Mouse (Mus musculus): ENCODE measurements around the gene Lmo2. TPM values are rescaled to one million over a fixed set of nuclear protein-coding genes. Genes with fewer than 3 reads are reported as not detected.

Lmo2 gene
- polyA plus RNA-seq, 1 experiment: not detected

GRCm38 (mm10) chr2:103936666-103937065, 21.1 kb upstream of the Lmo2 start:
- H3K9me3 ChIP-seq (replicated peaks; ENCODE audit: control insufficient read depth, insufficient read depth, low read length, poor library complexity, severe bottlenecking): no peaks in the 10 kb centered on the region
- H3K4me1 ChIP-seq (ENCODE audit: control insufficient read depth, insufficient read depth, low read length): no peaks in the 10 kb centered on the region
- no peaks in the 10 kb centered on the region for H3K27me3 ChIP-seq (ENCODE audit: control insufficient read depth, insufficient read depth, low read length, poor library complexity, severe bottlenecking)
- no peaks in the 10 kb centered on the region for H3K36me3 ChIP-seq (ENCODE audit: control insufficient read depth, insufficient read depth, low read length, poor library complexity, severe bottlenecking)
- no peak overlapping the region for H3K27ac ChIP-seq (ENCODE audit: insufficient read depth, low read length)
- no peak overlapping the region for H3K9ac ChIP-seq (ENCODE audit: low read depth, poor library complexity, severe bottlenecking)
- no peak overlapping the region for H3K4me3 ChIP-seq (ENCODE audit: low read depth, low read length)
- TF ChIP-seq CTCF (IDR thresholded peaks at IDR 0.05; ENCODE audit: low read depth, low read length) (no peak), POLR2A (IDR thresholded peaks at IDR 0.05; ENCODE audit: insufficient read depth, low read length) (no peak), EP300 (IDR thresholded peaks at IDR 0.05; ENCODE audit: insufficient read depth, low read depth, low read length) (no peak)

DNA sequence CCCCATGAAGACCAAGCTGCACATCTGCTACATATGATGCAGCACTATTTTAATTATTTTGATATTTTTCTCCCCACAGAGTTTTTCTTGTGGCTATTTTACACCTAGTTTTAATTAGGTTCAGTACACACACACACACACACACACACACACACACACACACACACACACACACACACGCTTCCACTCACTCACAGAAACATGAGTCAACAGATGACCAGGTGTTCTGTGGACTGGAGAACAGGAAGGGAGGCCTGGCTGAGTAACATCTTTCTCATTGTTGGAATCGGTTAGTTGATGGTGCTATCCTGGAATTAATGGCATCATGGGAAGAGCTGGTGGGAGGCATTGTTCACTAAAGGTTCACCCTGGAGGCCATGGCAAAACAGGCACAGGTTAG, 20.1 kb upstream of the Lmo2 start:
- Histone ChIP-seq H3K9ac (ENCODE audit: low read depth, poor library complexity, severe bottlenecking) (no peak overlapping the region), H3K27ac (ENCODE audit: insufficient read depth, low read length) (no peak overlapping the region)

DNA sequence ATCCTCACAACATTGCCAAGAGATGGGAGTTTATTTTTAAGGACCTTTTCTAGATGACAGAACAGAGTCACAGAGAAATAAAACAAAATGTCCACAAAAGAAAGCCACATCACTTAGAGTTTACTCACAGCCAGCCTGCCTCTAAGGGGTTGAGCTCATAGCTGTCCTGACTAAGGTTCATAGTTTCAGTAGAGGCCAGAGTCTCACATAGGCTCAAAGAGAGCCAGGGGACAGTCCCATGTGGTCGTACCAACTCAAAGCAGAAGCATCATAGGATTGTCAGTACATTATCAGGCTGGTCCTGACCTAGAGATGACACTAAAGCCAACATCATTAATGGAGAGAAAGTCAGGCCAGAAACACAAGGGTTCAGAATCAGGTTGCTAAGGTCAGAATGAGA, 19.2 kb upstream of the Lmo2 start:
- no peak for TF ChIP-seq EP300 (IDR thresholded peaks at IDR 0.05; ENCODE audit: insufficient read depth, low read depth, low read length)
- no peak for TF ChIP-seq CTCF (IDR thresholded peaks at IDR 0.05; ENCODE audit: low read depth, low read length)
- no peak for TF ChIP-seq POLR2A (IDR thresholded peaks at IDR 0.05; ENCODE audit: insufficient read depth, low read length)
- no peak overlapping the region for H3K9ac ChIP-seq (ENCODE audit: low read depth, poor library complexity, severe bottlenecking)
- H3K27me3 ChIP-seq (ENCODE audit: control insufficient read depth, insufficient read depth, low read length, poor library complexity, severe bottlenecking): no peaks in the 10 kb centered on the region
- H3K36me3 ChIP-seq (ENCODE audit: control insufficient read depth, insufficient read depth, low read length, poor library complexity, severe bottlenecking): no peaks in the 10 kb centered on the region
- H3K4me1 ChIP-seq (ENCODE audit: control insufficient read depth, insufficient read depth, low read length): no peaks in the 10 kb centered on the region
- no peak overlapping the region for H3K4me3 ChIP-seq (ENCODE audit: low read depth, low read length)
- H3K9me3 ChIP-seq (replicated peaks; ENCODE audit: control insufficient read depth, insufficient read depth, low read length, poor library complexity, severe bottlenecking): no peaks in the 10 kb centered on the region
- H3K27ac ChIP-seq (ENCODE audit: insufficient read depth, low read length): no peak overlapping the region

More for the DNA sequence above, 20.1 kb upstream of the Lmo2 start:
- Histone ChIP-seq H3K36me3 (ENCODE audit: control insufficient read depth, insufficient read depth, low read length, poor library complexity, severe bottlenecking) (no peaks in the 10 kb centered on the region), H3K4me1 (ENCODE audit: control insufficient read depth, insufficient read depth, low read length) (no peaks in the 10 kb centered on the region), H3K9me3 (replicated peaks; ENCODE audit: control insufficient read depth, insufficient read depth, low read length, poor library complexity, severe bottlenecking) (no peaks in the 10 kb centered on the region), H3K4me3 (ENCODE audit: low read depth, low read length) (no peak overlapping the region), H3K27me3 (ENCODE audit: control insufficient read depth, insufficient read depth, low read length, poor library complexity, severe bottlenecking) (no peaks in the 10 kb centered on the region)
- TF ChIP-seq POLR2A (IDR thresholded peaks at IDR 0.05; ENCODE audit: insufficient read depth, low read length) (no peak), EP300 (IDR thresholded peaks at IDR 0.05; ENCODE audit: insufficient read depth, low read depth, low read length) (no peak), CTCF (IDR thresholded peaks at IDR 0.05; ENCODE audit: low read depth, low read length) (no peak)

- Histone ChIP-seq H3K27ac (ENCODE audit: insufficient read depth, low read length) (no peak overlapping the region), H3K36me3 (ENCODE audit: control insufficient read depth, insufficient read depth, low read length, poor library complexity, severe bottlenecking) (no peaks in the 10 kb centered on the region), H3K4me3 (ENCODE audit: low read depth, low read length) (no peak overlapping the region), H3K4me1 (ENCODE audit: control insufficient read depth, insufficient read depth, low read length) (no peaks in the 10 kb centered on the region), H3K27me3 (ENCODE audit: control insufficient read depth, insufficient read depth, low read length, poor library complexity, severe bottlenecking) (no peaks in the 10 kb centered on the region), H3K9ac (ENCODE audit: low read depth, poor library complexity, severe bottlenecking) (no peak overlapping the region), H3K9me3 (replicated peaks; ENCODE audit: control insufficient read depth, insufficient read depth, low read length, poor library complexity, severe bottlenecking) (no peaks in the 10 kb centered on the region)
- TF ChIP-seq CTCF (IDR thresholded peaks at IDR 0.05; ENCODE audit: low read depth, low read length): no peak
- no peak for TF ChIP-seq EP300 (IDR thresholded peaks at IDR 0.05; ENCODE audit: insufficient read depth, low read depth, low read length)
- no peak for TF ChIP-seq POLR2A (IDR thresholded peaks at IDR 0.05; ENCODE audit: insufficient read depth, low read length)
These were observed 18.8 kb upstream of the Lmo2 start for GRCm38 (mm10) chr2:103939003-103939402.

- no peaks in the 10 kb centered on the region for H3K36me3 ChIP-seq (ENCODE audit: control insufficient read depth, insufficient read depth, low read length, poor library complexity, severe bottlenecking)
- no peak overlapping the region for H3K9ac ChIP-seq (ENCODE audit: low read depth, poor library complexity, severe bottlenecking)
- H3K4me1 ChIP-seq (ENCODE audit: control insufficient read depth, insufficient read depth, low read length): no peaks in the 10 kb centered on the region
- no peaks in the 10 kb centered on the region for H3K9me3 ChIP-seq (replicated peaks; ENCODE audit: control insufficient read depth, insufficient read depth, low read length, poor library complexity, severe bottlenecking)
- no peak overlapping the region for H3K4me3 ChIP-seq (ENCODE audit: low read depth, low read length)
- no peak for TF ChIP-seq CTCF (IDR thresholded peaks at IDR 0.05; ENCODE audit: low read depth, low read length)
- no peak for TF ChIP-seq EP300 (IDR thresholded peaks at IDR 0.05; ENCODE audit: insufficient read depth, low read depth, low read length)
- TF ChIP-seq POLR2A (IDR thresholded peaks at IDR 0.05; ENCODE audit: insufficient read depth, low read length): no peak
- H3K27ac ChIP-seq (ENCODE audit: insufficient read depth, low read length): no peak overlapping the region
- no peaks in the 10 kb centered on the region for H3K27me3 ChIP-seq (ENCODE audit: control insufficient read depth, insufficient read depth, low read length, poor library complexity, severe bottlenecking)
These were observed 16.7 kb upstream of the Lmo2 start for GRCm38 (mm10) chr2:103941085-103941484.

DNA sequence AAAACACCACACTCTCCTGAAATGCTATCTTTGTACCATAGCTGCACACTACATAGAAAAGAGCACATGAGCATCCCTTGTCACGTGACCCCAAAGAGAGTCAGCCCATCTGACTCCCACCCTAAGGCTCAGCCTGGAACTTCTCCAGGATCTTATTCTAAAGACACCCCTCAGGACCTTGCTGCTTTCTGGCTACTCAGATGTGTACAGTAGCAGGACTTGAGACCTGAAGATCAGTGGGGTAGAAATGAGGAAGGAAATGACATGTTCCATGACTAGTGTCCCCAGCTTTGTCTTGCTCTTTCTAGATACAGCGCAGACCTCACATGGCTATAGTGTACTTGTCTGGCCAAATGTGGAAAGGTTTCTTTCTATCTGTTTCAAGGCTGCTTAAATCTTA, 12.9 kb upstream of the Lmo2 start:
- TF ChIP-seq CTCF (IDR thresholded peaks at IDR 0.05; ENCODE audit: low read depth, low read length) (no peak), POLR2A (IDR thresholded peaks at IDR 0.05; ENCODE audit: insufficient read depth, low read length) (no peak), EP300 (IDR thresholded peaks at IDR 0.05; ENCODE audit: insufficient read depth, low read depth, low read length) (no peak)
- Histone ChIP-seq H3K4me1 (ENCODE audit: control insufficient read depth, insufficient read depth, low read length) (peaks cover 1% of the 10 kb centered on the region), H3K36me3 (ENCODE audit: control insufficient read depth, insufficient read depth, low read length, poor library complexity, severe bottlenecking) (no peaks in the 10 kb centered on the region), H3K27ac (ENCODE audit: insufficient read depth, low read length) (no peak overlapping the region), H3K27me3 (ENCODE audit: control insufficient read depth, insufficient read depth, low read length, poor library complexity, severe bottlenecking) (no peaks in the 10 kb centered on the region), H3K9ac (ENCODE audit: low read depth, poor library complexity, severe bottlenecking) (no peak overlapping the region), H3K9me3 (replicated peaks; ENCODE audit: control insufficient read depth, insufficient read depth, low read length, poor library complexity, severe bottlenecking) (no peaks in the 10 kb centered on the region), H3K4me3 (ENCODE audit: low read depth, low read length) (no peak overlapping the region)
